Mouse (Mus musculus): ENCODE data around the gene Sesn2.

Sesn2 gene

DNA sequence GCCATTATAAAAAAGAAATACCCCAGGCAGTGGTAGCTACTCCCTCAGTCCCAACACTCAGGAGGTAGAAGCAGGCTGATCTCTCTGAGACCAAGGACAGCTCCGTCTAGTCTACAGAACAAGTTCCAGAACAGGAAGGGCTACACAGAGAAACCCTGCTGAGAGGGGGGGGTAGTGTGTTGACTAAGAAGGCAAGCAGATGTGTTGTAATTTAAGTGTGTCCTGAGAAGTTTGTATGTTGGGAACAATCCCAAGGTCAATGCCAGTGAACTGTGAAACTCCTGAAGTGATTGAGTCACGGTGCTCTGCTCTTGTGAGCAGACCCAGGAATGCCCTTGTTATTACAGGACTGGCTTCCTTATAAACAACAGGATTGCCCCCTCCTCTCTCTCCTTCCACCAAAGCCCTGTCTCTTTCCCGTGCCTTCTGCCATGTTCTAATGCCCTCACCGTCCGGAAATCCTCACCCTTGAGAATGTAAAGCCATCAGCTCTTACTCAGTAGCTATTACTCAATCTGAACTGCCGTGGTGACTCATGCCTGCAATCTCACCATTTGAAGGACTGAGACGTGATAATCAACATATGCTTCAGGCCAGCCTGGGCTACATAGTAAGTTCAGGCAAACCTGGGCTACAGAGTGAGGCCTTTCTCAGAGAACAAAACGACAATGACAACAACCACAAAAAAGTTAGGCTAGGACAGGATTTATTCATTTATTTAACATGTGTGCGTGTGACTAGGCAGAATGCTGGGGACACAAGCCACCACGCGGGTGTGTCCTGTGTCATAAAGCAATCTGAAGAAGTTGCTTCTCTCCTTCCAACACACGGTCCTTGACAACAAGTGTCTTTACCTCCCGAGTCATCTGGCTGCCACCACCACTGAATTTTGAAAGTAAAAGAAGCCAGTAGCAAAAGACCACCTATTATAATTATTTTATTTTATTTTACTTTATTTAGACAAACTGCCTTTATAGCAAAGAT lies 34.1 kb downstream of the Sesn2 start:
- no peak for DNase-seq

DNA sequence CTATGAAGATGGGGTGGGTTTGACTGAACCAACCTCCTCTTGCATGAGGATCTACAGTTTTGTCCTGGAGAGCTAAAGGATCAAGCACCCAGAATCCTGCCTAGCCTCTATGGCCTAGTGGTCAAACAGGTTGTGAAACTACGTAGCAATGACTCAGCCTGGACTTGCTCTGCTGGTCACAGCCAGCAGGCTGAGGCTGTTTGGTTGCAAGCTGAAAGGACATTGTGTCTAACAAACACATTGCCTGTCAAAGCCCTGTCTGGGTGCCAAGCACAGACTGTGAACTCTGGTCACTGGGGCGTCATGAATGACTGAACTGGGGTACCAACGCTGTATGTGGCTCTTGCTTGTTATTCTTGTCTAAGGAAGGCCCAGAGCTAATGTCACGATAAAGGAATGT lies 35.7 kb downstream of the Sesn2 start:
- DNase-seq, result no peak

DNA sequence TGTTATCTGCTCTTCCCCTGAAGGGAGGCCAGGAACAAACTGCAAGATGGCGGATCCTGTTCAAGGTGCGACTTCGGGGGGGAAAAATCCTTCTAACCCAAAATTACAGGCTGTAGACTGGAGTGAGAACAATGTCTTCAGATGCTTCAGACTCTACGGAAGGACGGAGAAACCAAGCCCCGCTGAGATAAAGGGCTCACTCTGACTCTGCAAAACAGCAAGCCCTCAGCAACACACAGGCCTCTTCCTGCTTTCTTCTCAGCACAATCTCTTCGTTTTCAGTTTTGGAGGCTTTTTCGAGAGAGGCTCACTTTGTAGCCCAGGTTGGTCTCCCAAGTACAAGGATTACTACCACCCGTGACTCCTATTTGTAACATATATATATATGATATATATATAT lies 36.9 kb downstream of the Sesn2 start:
- DNase-seq, result no peak

DNA sequence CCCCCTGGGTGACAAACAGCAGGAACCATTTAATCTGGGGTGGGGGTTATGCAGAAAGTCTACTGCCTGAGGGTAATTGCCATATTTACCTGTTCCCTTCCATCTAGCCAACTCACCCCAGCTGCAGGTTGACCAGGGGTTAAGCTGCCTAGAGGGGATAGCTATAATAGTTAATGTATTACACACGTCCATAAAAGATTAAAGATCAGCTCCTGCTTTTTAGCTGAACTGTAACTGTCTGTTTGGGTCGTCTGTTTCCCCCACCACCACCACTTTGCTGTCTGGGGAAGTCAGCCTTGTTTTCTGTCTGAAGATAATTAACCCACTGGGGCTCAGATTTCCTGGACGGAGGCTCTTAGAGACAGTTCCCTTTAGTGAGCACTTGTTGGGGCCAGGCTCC lies 40.4 kb downstream of the Sesn2 start:
- DNase-seq, result no peak

DNA sequence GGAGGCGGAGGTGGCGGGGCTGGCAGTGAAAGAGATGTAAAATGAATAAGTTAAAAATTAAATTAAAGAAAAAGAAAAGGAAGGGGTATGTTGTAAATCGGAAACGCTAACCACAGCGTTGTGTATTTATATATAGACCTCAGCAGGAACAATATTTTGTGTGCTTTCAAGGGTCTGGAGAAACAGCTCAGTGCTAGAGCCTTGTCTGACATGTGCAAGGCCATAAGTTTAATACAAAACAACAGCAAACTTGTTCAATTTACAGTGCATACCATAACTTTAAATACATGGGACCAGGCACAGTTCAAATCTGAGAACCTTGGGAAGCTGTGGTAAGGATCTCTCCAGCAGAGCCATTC lies 46.1 kb downstream of the Sesn2 start:
- no peak for DNase-seq

DNA sequence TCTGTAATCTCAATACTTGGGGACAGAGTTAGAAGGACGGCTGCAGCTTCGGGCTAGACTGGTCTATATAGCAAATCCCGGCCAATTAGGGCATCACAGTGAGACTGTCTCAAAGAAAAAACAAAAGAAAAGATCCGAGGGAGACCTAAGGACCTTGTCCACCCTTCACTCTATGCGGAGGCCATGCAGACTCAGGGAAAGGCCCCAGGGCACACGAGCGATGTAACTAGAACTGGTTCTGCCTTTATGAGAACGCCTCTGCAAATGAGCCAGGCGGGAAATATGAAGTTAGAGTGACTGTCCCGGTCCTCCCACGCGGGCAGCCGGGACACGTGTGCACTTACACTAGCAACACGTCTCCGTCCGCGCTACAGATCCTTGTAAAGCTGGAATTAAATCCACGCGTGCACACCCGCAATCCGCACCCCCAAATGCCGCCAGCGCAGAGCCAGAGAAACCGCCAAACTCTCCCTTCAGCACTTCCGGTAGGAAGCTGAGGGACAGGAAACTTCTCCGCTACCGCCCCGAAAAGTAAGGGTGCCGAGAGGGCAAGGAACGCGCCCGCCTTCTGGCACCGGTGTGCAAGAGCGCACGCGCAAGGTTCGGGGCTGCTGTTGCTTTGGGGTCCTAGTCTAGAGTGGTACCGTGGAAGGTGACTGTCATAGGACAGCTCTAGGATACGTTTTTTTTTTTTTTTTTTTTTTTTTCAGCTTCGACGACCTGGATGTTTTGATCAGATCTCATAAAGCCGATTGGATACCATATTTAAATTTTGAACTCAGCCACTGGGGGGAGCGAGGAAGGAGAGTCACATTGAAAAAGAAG lies 46.7 kb downstream of the Sesn2 start, which contains the start of gene Med18:
TSS of gene Med18 (minus strand) at position 492 of the 825 bp plus-strand sequence.
- DNase-seq, result peak; percentile 91

DNA sequence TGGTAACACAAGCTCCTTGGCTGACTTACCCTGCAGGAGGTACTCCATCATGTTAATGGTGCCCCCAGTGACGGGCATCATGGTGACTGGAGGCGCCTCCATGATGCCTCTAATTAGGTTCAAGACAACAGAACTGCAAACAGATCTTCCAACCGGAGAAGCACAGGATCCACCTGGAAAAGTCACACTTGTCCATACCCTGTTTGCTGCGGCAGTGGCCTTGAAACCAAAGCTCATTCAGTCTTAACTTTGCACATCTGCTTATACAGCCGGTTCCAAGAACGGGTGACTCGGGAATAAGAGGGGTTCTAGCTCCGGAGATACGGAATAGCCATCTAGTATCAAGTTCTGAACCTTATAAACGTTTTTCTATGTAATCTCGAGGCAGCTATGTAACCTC lies 47.5 kb downstream of the Sesn2 start:
- no peak for DNase-seq

DNA sequence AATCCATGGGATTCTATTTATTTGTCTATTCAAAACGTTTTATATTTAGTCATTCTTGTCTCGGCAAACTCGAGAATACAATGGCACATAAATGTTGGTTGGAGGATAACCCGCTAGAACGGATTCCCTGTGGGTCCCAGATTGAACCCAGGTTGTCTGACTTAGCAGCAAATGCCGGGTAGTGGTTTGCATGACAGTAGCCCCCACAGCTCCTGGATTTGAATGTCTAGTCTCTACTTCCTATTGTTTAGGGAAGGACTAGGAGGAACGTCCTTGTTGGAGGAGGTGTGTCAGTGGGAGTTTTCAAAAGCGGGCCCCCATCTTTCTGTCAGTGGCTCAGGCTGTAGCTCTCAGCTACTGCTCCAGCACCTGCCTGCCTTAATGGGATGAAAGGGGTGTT lies 50.1 kb downstream of the Sesn2 start:
- DNase-seq, result no peak

DNA sequence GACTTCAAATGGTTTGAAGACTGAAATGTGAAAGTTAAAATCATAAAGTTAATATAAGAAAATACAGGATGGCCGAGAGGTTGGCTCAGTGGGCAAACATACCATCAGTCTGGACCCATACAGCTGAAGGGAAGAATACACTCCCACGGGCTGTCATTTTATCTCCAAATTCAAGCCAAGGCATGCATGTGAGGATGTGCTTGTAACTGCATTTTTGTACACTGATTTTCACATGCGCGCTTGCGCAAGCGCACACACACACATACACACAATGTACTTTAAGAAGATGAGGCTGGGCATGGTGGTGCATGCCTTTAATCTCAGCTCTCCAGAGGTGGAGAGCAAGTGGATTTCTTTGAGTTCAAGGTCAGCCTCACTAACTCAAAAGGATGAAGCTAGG lies 54.7 kb downstream of the Sesn2 start:
- DNase-seq, result no peak

DNA sequence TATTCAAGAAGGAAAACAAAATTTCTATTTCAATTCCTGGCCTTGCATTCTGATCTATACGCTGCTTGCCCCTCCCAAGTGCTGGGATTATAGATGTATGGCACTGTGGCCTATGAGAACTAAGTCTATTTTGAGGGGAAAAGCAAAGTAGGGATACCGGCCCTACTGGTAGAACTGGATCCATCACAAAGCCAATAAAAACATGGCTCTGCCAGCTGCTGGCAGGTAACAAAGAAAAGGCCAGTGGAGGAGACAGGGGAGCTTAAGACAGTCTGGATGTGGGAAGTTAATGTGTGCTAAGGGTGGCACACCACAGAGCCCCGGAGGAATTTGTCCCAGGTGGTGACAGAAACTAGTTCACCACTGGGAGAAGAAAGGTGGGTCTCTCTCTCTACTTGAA lies 55.2 kb downstream of the Sesn2 start:
- no peak for DNase-seq

DNA sequence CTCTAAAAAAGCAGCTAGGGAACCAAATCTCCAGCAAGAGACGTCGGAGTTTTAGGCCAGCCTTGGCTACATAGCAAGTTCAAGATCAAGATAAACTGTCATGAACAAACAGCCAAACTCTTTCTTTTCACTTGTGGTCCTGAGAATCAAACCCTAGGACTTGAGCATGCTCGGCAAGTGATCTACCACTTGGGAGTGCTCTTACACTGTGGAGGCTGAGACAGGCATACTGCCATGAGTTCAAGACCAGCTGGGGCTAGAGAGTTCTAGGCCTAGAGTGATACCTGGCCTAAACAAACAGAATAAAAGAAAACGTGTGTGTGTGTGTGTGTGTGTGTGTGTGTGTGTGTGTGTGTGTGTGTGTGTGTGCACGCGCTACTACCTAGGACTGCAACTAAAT lies 56.1 kb downstream of the Sesn2 start:
- DNase-seq, result no peak

DNA sequence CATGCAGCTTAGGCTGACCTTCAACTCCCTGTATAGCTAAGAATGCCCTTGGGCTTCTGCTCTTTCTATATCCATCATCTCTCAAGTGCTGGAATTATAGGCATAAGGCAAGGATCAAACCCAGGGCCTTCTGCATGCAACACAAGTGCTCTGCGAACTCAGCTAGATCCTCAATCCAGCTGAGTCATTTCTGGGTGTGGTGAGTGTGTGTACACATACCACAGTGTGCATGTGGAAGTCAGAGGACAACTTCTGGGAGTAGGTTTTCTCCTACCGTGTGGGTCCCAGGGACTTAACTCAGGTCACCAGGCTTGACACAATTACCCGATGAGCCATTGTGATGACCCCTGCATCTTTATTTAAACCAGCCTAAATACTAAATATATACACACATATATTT lies 60.5 kb downstream of the Sesn2 start:
- DNase-seq, result no peak

DNA sequence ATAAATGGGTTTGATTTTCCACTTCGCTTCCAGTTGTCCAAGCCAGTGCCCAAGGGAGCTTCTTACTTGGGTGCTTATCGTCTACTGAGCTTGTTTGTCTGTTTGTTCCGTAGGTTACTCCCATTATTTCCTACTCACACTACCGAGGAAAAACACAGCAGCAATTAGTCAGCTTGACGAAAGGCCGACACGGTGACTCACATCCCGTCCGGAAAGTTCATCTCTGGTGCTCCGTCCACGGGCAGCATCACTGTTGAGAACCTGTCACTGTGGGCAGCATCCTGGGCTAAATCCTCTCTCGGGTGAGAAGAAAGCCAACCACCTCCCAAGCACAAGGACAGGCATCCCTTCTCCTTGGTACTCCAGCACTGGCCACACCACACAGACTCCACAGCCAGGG lies 64.2 kb downstream of the Sesn2 start:
- DNase-seq, result no peak

DNA sequence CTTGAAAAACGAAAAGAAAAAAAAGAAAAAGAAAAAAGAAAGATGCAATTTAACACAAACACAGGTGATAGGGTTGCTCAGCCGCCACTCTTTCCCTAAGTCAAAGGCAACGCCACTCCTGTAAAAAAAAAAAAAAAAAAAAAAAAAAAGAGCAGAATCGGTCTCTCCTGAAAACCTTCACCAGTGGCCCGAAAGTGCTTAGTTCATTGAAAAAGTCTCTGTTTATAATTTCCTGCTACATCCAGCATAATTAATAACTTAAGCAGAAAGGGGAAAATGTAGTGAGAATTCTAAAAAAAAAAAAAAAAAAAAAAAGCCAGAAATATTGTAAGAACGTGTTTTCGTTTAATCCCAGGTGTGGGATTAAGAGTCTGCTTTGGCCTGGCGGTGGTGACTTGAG lies 65.8 kb downstream of the Sesn2 start:
- DNase-seq, result no peak

All from cerebellum, adult 8-10 months (tissue).